Mouse (Mus musculus): ENCODE measurements around the gene Srpk2. TPM values are rescaled to one million over a fixed set of nuclear protein-coding genes. Genes with fewer than 3 reads are reported as not detected.
"Not testable (repeated sequence)": the region's sequence is repeated elsewhere in the genome, so short reads cannot be mapped to it uniquely, and the experiment has no call there.

The Srpk2 gene
- total RNA-seq, 2 experiments from 2014 or later = 47.2 to 56.2 TPM

GRCm38 (mm10) chr5:23615586-23616269 is 68.7 kb downstream of the Srpk2 start:
- no peak for DNase-seq (ENCODE audit: low spot score in 2 of 2)

GRCm38 (mm10) chr5:23612856-23613255 is 71.6 kb downstream of the Srpk2 start:
- DNase-seq (ENCODE audit: low spot score in 2 of 2) = no peak

- no peak for DNase-seq (ENCODE audit: low spot score in 2 of 2)
Observed at GRCm38 (mm10) chr5:23604036-23604705, 80.2 kb downstream of the Srpk2 start.

GRCm38 (mm10) chr5:23599750-23600537 is 84.5 kb downstream of the Srpk2 start:
- no peak for DNase-seq (ENCODE audit: low spot score in 2 of 2)

GRCm38 (mm10) chr5:23599171-23599570 is 85.2 kb downstream of the Srpk2 start:
- peak in 1 of 2 experiments; percentile 23 for DNase-seq (ENCODE audit: low spot score in 2 of 2)

GRCm38 (mm10) chr5:23598491-23598890 is 85.9 kb downstream of the Srpk2 start:
- DNase-seq (ENCODE audit: low spot score in 2 of 2) = peak in 1 of 2 experiments; percentile 32

- DNase-seq (ENCODE audit: low spot score in 2 of 2) = no peak
Observed at GRCm38 (mm10) chr5:23597999-23598398, 86.4 kb downstream of the Srpk2 start.

GRCm38 (mm10) chr5:23597260-23597864 is 87.1 kb downstream of the Srpk2 start:
- no peak for DNase-seq (ENCODE audit: low spot score in 2 of 2)

- DNase-seq (ENCODE audit: low spot score in 2 of 2) = no peak
Observed at GRCm38 (mm10) chr5:23596326-23596965, 88.0 kb downstream of the Srpk2 start.

GRCm38 (mm10) chr5:23590298-23590697 is 94.1 kb downstream of the Srpk2 start:
- DNase-seq (ENCODE audit: low spot score in 2 of 2) = not testable (repeated sequence)

- no peak for DNase-seq (ENCODE audit: low spot score in 2 of 2)
Observed at GRCm38 (mm10) chr5:23587614-23588013, 96.8 kb downstream of the Srpk2 start.

- no peak for DNase-seq (ENCODE audit: low spot score in 2 of 2)
Observed at GRCm38 (mm10) chr5:23586531-23587453, 97.6 kb downstream of the Srpk2 start.

GRCm38 (mm10) chr5:23581484-23582060 is 102.8 kb downstream of the Srpk2 start:
- no peak for DNase-seq (ENCODE audit: low spot score in 2 of 2)

GRCm38 (mm10) chr5:23579120-23579880 is 105.1 kb downstream of the Srpk2 start:
- no peak for DNase-seq (ENCODE audit: low spot score in 2 of 2)

GRCm38 (mm10) chr5:23578322-23578957 is 106.0 kb downstream of the Srpk2 start:
- no peak for DNase-seq (ENCODE audit: low spot score in 2 of 2)

GRCm38 (mm10) chr5:23577847-23578246 is 106.6 kb downstream of the Srpk2 start:
- no peak for DNase-seq (ENCODE audit: low spot score in 2 of 2)

GRCm38 (mm10) chr5:23576336-23577094 is 107.9 kb downstream of the Srpk2 start:
- no peak for DNase-seq (ENCODE audit: low spot score in 2 of 2)

- DNase-seq (ENCODE audit: low spot score in 2 of 2) = no peak
Observed at GRCm38 (mm10) chr5:23573942-23574341, 110.5 kb downstream of the Srpk2 start.
